Mouse (Mus musculus) stomach, postnatal 0 days (tissue): Measurements from ENCODE around the gene Rgp1.

ENCODE experiments used
- CTCF ChIP-seq: IDR thresholded peaks from 2 replicates; pipeline ENCODE4 v1.5.1; 2016; ENCODE audit warnings: antibody characterized with exemption, low read depth, mild to moderate bottlenecking, moderate library complexity
- EP300 ChIP-seq: optimal IDR thresholded peaks from 2 replicates; pipeline ENCODE3; 2016; ENCODE audit warnings: antibody characterized with exemption

DNA sequence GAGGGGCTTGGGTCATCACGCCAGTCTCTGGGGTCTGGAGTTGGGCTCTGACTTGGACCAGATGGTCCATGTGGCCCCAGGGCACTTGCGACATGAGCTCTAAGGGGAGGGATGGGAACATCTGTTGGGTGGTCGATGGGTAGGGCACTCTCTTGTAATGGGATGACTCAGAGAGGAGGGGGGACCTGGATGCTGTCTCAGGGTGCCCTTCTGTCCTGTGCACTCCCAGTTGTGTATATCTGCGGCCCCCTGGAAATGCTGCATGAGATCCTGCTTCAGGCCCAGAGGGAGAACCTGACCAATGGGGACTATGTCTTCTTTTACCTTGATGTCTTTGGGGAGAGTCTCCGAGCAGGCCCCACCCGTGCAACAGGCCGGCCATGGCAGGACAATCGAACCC is 54.8 kb downstream of the Rgp1 start:
- TF ChIP-seq EP300, result no peak
- no peak for TF ChIP-seq CTCF
